Mouse (Mus musculus) liver, embryonic 11.5 days (tissue): ENCODE data around the gene Ep400. TPM values are rescaled to one million over a fixed set of nuclear protein-coding genes. Genes with fewer than 3 reads are reported as not detected.

Source experiments
- ATAC-seq: fragments of 200-750 bp; cut with Nextera tagmentation; replicated peaks from 2 replicates; pipeline ENCODE4 v1.8.0; 2017; ENCODE audit warnings: moderate number of reproducible peaks, mild to moderate bottlenecking, moderate TSS enrichment, moderate library complexity; ENCODE audit not compliant: low FRiP score
- DNase-seq: peaks from one replicate; pipeline ENCODE4 v3.0.0-alpha.2; 2017; ENCODE audit warnings: low spot score
- H3K27ac ChIP-seq: fragments of 300-500 bp; sonication (generic); 2 replicates; pipeline ENCODE4 v1.5.1; 2014; ENCODE audit warnings: mild to moderate bottlenecking, low read depth, low read length, control low read depth
- H3K27me3 ChIP-seq: fragments of 300-500 bp; sonication (generic); replicated peaks from 2 replicates; pipeline ENCODE4 v1.6.1; 2014; ENCODE audit warnings: low read length, mixed read lengths; ENCODE audit not compliant: control insufficient read depth, insufficient read depth
- H3K36me3 ChIP-seq: fragments of 300-500 bp; sonication (generic); 2 replicates; pipeline ENCODE4 v1.6.1; 2014; ENCODE audit warnings: mild to moderate bottlenecking, low read length, moderate library complexity, mixed read lengths; ENCODE audit not compliant: control insufficient read depth, insufficient read depth
- H3K4me1 ChIP-seq: fragments of 300-500 bp; sonication (generic); replicated peaks from 2 replicates; pipeline ENCODE4 v1.6.1; 2014; ENCODE audit warnings: low read length, mixed read lengths; ENCODE audit not compliant: control insufficient read depth, insufficient read depth
- H3K4me2 ChIP-seq: fragments of 300-500 bp; sonication (generic); 2 replicates; pipeline ENCODE4 v1.6.1; 2014; ENCODE audit warnings: mild to moderate bottlenecking, control low read depth, moderate library complexity
- H3K4me3 ChIP-seq: fragments of 300-500 bp; sonication (generic); 2 replicates; pipeline ENCODE4 v1.5.1; 2014; ENCODE audit warnings: low read depth, low read length, control low read depth
- H3K9ac ChIP-seq: fragments of 300-500 bp; sonication (generic); 2 replicates; pipeline ENCODE4 v1.6.1; 2014; ENCODE audit warnings: low read depth, low read length, control low read depth
- H3K9me3 ChIP-seq: fragments of 300-500 bp; sonication (generic); 2 replicates; pipeline ENCODE4 v1.6.1; 2016; ENCODE audit warnings: low read length, inconsistent platforms, mixed read lengths; ENCODE audit not compliant: control insufficient read depth
- WGBS: fragments of 180-500 bp; shearing (Covaris S2); extraction: QIAGEN DNeasy Blood & Tissue Kit; methylation state at CpG from one replicate; pipeline ENCODE4 v1.1.7; 2014; 5-methylcytosine and 5-hydroxymethylcytosine counted together
- polyA plus RNA-seq: library from polyadenylated mRNA; unstranded; fragments of >200 nt; fragmentation: Nextera tagmentation; extraction: Ambion mirVana; gene quantifications from 2 replicates; pipeline ENCODE4 v1.2.1, GENCODE M21; 2014

The Ep400 gene
- polyA plus RNA-seq, 1 experiment from 2014 or later, result 42.2 TPM

- no peaks in the 10 kb centered on the region; the same call in none of the 2 replicates for H3K36me3 ChIP-seq
- no peak for DNase-seq
- peak overlapping the region; percentile 43 for H3K4me2 ChIP-seq
- 0 out of 2 replicates have a peak overlapping the region, but pooled peaks have one; percentile 11 for H3K4me3 ChIP-seq
- ATAC-seq, result peak; percentile 40
- no peaks in the 10 kb centered on the region for H3K9me3 ChIP-seq
- WGBS, result 66% methylated on average over 7 of the region's 7 CpGs
- H3K27me3 ChIP-seq, result no peaks in the 10 kb centered on the region
- H3K4me1 ChIP-seq, result peaks cover 46% of the 10 kb centered on the region
- no peak overlapping the region for H3K9ac ChIP-seq
- peak overlapping the region; percentile 57 for H3K27ac ChIP-seq
Measured at GRCm38 (mm10) chr5:110804012-110804743, 33.7 kb upstream of the Ep400 start.

DNA sequence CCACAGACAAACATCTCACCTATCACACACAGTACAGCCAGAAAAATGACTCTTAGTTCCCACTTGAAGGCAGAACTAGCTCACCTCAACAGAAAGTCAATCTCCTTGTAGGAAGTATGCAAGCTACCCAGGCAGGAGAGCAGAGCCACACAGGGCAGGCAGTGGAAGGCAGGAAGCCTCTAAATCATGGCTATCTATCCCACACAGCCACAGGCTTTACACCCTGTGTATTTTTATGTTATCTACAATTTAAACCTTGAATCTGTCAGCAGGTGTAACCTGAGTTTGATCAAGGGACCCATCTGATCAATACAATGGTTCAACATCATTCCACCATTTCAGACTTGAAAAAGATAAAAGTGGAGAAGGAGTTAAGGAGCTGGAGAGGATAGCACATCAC is 32.3 kb upstream of the Ep400 start:
- Histone ChIP-seq H3K4me2 (no peak overlapping the region), H3K27ac (no peak overlapping the region), H3K27me3 (no peaks in the 10 kb centered on the region), H3K36me3 (peaks cover 3% of the 10 kb centered on the region), H3K4me1 (peaks cover 34% of the 10 kb centered on the region), H3K9ac (no peak overlapping the region), H3K4me3 (no peak overlapping the region), H3K9me3 (no peaks in the 10 kb centered on the region)
- DNase-seq, result no peak
- ATAC-seq, result no peak

DNA sequence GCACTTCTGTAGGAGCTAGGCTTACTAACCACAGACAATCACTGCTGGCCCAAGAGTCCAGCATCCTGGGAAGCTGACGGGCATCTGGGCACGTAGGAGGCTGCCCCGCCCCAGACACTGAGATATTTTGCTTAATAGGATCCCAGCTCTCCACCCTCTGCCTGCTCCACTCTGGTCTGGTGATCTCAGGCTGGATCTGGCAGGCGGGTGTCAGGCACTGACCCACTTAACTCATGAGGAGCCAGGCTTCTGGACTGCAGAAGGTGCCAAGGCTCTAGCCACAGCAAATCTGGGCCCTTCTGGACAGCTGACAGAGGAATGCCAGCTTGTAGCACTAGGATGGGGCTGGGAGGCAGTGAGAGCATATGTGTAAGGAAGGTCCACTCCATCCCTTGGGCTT is 31.7 kb upstream of the Ep400 start:
- peaks cover 28% of the 10 kb centered on the region for H3K4me1 ChIP-seq
- no peak overlapping the region for H3K27ac ChIP-seq
- H3K4me2 ChIP-seq, result no peak overlapping the region
- no peaks in the 10 kb centered on the region for H3K9me3 ChIP-seq
- 80% methylated on average over 4 of the region's 4 CpGs for WGBS
- no peak overlapping the region for H3K9ac ChIP-seq
- no peak overlapping the region for H3K4me3 ChIP-seq
- H3K27me3 ChIP-seq, result no peaks in the 10 kb centered on the region
- DNase-seq (no peak), ATAC-seq (no peak)
- H3K36me3 ChIP-seq, result peaks cover 6% of the 10 kb centered on the region

DNA sequence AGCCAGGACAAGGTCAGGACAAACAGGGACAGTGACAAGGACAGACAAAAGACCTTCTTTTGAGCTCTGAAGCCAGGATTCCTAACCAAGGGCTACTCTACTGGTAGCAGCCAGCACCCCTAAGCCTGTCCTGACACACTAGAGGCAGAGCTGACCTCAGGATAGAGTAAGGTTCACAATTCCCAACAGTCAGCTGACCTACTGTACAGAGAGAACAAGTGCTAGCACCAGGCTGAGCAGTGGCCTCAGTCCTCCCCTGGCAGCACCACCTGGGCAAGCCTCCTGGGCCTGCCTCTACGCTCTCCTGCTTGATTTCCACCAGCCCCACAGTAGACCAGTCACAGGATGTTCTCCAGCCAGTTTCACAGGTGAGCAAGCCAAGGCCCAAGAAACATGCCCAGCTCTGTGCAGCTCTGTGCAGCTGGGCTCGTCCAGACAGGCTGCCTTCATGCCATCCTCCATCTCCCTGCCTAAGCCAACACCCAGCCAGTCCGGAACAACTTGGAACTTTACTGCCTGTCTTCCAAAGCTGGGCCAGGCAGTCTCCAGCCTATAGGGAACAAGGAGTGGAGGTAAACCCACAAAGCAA is 30.6 kb upstream of the Ep400 start:
- Histone ChIP-seq H3K4me3 (no peak overlapping the region), H3K9ac (no peak overlapping the region), H3K36me3 (peaks cover 12% of the 10 kb centered on the region), H3K4me2 (no peak overlapping the region), H3K27me3 (no peaks in the 10 kb centered on the region), H3K27ac (no peak overlapping the region), H3K4me1 (peaks cover 22% of the 10 kb centered on the region), H3K9me3 (no peaks in the 10 kb centered on the region)
- ATAC-seq, result no peak
- DNase-seq, result no peak
- WGBS, result 87% methylated on average over 3 of the region's 3 CpGs

DNA sequence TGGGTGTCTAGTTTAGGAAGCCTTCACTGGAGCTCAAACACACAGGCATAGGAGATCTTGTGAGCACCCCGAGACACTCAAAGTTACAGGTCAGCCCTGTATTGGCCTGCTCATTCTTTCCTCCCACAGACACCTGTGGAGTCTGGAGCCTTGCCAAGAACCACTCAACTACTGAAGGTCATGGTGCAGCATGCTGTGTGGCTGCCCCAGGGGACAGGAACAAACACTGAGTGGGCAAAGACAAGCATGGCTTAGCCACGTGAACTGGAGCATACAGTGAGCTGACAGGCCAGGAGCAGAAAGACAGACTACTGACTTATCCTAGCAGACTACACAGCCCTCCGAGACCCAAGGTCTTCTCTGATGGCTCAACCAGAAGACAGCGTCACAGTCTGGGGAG is 27.2 kb upstream of the Ep400 start:
- Histone ChIP-seq H3K36me3 (peaks cover 27% of the 10 kb centered on the region), H3K9me3 (no peaks in the 10 kb centered on the region), H3K4me1 (peaks cover 5% of the 10 kb centered on the region), H3K9ac (no peak overlapping the region), H3K27ac (no peak overlapping the region), H3K4me2 (no peak overlapping the region), H3K4me3 (no peak overlapping the region), H3K27me3 (no peaks in the 10 kb centered on the region)
- DNase-seq, result no peak
- WGBS, result 76% methylated on average over 4 of the region's 4 CpGs
- ATAC-seq, result no peak; the same call in 1 of the 2 replicates

DNA sequence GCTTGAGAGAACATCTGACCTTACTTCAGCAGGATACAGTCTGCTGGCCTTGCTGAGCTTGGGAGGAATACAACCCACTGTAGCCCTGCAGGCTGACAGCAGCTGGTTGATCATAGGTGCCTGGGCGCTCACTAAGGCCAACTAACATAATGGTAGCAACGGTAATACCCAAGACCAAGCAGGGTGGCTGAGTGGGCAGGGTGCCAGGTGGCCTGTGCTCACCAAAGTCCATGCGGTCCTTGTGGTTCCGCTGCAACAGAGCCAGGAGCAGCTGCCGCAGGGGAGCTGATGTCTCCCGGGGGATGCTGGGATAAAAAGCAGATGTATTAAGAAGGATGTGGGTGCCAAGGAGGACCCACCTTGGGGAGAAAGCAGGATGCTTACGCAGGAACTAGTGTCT is 23.8 kb upstream of the Ep400 start:
- Histone ChIP-seq H3K4me3 (no peak overlapping the region), H3K27ac (no peak overlapping the region), H3K9ac (no peak overlapping the region), H3K9me3 (no peaks in the 10 kb centered on the region), H3K4me1 (no peaks in the 10 kb centered on the region), H3K36me3 (peaks cover 45% of the 10 kb centered on the region), H3K4me2 (no peak overlapping the region), H3K27me3 (no peaks in the 10 kb centered on the region)
- ATAC-seq, result no peak
- DNase-seq, result no peak
- 94% methylated on average over 7 of the region's 7 CpGs for WGBS

DNA sequence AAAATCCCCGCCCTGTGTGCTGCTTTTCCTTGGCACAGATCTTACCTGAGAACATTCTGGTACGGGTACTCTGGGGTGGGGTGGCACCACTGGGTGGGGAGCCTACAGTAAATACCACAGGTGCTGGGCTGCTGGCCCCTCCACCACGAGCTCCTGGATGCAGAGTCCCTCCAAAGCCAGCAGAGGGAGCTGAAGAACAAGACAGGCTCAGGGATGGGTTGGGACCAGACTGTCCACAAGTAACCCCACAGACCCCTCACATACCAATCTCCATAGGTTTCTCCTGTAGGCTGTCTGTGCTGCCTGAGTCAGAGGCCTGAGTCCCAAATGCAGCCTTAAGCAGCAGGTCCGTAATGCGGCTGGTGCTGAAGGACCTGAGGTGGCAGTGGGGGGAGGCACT is 18.2 kb upstream of the Ep400 start:
- H3K4me2 ChIP-seq, result no peak overlapping the region
- peak; percentile 65 for ATAC-seq
- peaks cover 6% of the 10 kb centered on the region for H3K4me1 ChIP-seq
- H3K36me3 ChIP-seq, result peaks cover 48% of the 10 kb centered on the region
- H3K27me3 ChIP-seq, result no peaks in the 10 kb centered on the region
- 48% methylated on average over 5 of the region's 5 CpGs for WGBS
- H3K9ac ChIP-seq, result no peak overlapping the region
- H3K4me3 ChIP-seq, result no peak overlapping the region
- H3K9me3 ChIP-seq, result no peaks in the 10 kb centered on the region
- DNase-seq, result no peak
- H3K27ac ChIP-seq, result no peak overlapping the region

- peaks cover 13% of the 10 kb centered on the region for H3K4me1 ChIP-seq
- H3K27ac ChIP-seq, result no peak overlapping the region
- DNase-seq (no peak), ATAC-seq (no peak)
- no peaks in the 10 kb centered on the region for H3K9me3 ChIP-seq
- peaks cover 37% of the 10 kb centered on the region for H3K36me3 ChIP-seq
- no peaks in the 10 kb centered on the region for H3K27me3 ChIP-seq
- no peak overlapping the region for H3K4me3 ChIP-seq
- WGBS, result 81% methylated on average over 11 of the region's 11 CpGs
- no peak overlapping the region for H3K4me2 ChIP-seq
- no peak overlapping the region for H3K9ac ChIP-seq
Measured at GRCm38 (mm10) chr5:110786081-110786835, 15.7 kb upstream of the Ep400 start.
